Mouse (Mus musculus): ENCODE measurements at regions not wholly inside any gene's neighbourhood (a gene's known extent, or its start where the extent isn't known, plus 50 kb on each side); places are given as distances from the start of the nearest gene placed in this dataset.

DNA sequence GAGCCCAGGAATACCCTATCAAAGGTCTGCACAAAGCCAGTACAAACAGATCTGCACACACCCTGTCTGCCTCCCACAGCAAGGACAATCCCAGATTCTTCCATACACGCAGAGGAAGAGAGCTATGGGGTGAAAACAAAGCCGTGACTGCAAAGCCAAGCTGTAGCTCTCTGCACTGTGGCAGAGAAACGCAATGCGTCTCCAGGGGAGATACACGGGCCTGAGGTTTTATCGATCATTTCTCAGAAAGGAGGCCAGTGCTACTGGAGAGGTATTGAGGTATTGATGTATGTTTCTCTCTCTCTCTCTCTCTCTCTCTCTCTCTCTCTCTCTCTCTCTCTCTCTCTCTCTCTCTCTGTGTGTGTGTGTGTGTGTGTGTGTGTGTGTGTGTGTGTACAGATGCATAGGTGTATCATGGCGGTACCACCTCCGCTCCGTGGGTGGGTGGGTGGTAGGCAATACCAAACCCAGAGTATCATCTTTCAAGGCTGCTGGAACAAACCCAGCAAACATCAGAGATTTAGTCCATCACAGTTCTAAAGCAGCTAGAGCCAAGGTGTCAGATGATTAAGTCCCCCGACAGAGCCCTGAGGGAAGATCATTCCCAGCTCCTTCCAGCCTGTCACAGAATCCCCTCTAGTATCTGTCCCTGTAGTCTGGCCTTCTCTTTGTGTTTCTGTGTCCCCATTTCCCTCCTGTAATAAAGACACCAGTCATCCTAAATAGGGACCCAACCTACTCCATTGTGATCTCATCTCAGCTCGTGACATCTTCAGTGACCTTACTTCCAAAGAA is 175.0 kb downstream of the Mycn start:
- DNase-seq (ENCODE audit: low read depth, low spot score), result no peak

- DNase-seq (ENCODE audit: low read depth, low spot score), result no peak
Measured at GRCm38 (mm10) chr12:12765490-12766058, 176.1 kb downstream of the Mycn start.

DNA sequence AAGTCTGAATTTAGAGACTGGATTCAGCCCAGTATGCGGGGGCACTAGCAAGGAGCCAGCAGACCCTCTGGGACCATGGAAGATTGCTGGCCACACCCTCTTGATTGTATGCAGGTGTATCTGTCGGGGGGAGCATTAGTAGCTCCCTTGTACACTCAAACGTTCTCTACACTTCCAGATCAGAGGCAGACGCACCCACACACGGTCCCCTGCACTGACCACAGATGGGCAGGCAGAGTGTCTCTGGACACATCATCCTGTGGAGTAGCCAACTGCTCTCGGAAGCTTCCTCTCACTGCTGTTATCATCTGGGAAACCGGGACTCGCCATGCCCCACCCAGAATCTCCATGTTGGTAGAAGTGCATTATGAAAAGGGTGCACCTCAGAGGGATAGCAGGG is 176.7 kb downstream of the Mycn start:
- DNase-seq (ENCODE audit: low read depth, low spot score), result no peak

GRCm38 (mm10) chr12:12764586-12764985 is 177.1 kb downstream of the Mycn start:
- DNase-seq (ENCODE audit: low read depth, low spot score), result no peak

DNA sequence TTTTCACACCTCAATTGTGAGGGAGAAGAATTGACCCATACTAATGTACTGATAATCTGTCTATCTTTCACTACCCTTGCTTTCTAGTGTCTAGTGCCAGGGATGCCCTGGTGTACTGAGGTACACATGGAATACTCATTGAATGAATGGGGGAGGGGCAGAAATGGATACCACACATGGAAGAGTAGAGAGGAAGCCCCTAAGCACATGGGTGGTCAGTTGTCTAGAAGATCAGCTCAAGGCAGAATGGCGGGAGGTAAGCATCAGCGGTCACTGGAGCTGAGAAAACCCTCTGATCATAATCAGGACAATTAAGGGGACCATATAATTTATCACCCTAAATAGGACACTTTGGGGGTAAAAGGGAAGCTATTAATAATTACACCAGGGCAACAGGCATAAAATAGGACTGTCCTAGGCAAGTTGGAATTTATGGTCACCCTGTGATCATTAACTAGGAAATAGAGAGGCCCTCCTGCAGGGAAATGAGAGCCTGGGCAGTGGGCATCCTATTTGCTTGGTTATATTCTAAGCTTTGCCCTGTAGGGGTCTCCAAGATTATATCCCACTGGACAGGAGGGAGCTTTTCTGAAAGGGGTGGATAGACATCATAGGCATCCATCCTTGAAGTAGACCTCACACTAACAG is 185.3 kb downstream of the Mycn start:
- no peak for DNase-seq (ENCODE audit: low read depth, low spot score)

- DNase-seq (ENCODE audit: low read depth, low spot score), result no peak
Measured at GRCm38 (mm10) chr12:12753849-12754248, 187.9 kb downstream of the Mycn start.

GRCm38 (mm10) chr12:12751670-12752426 is 189.9 kb downstream of the Mycn start:
- DNase-seq (ENCODE audit: low read depth, low spot score), result no peak

- no peak for DNase-seq (ENCODE audit: low read depth, low spot score)
Measured at GRCm38 (mm10) chr12:12749690-12750089, 192.0 kb downstream of the Mycn start.

DNA sequence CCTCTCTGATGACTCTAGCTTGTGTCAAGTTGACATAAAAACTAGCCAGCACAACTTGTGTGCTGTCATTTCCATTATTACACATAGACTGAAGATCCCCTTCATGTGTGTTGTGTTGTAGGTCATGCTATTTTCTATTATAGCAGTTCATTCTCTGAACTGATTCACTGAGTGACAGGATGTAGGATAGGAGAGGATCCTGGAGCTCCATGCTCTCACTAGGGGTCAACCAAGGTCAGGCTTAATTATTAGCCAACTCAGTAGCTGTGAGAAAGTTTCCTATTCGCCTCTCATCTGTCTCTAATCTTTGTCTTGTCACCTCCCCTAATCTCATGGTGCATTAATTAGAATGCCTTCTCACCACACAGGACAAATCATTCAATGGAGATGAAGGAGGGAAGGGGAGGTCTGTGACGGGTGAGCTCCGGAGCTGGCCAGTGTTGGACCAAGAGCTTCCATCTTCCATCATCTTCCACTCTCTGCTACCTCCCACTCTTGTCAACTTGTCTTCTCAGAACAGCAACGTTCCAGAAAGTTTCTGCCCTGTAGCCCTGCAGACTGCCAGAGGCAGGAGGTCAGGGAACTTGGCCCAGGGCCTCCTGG is 194.8 kb downstream of the Mycn start:
- no peak for DNase-seq (ENCODE audit: low read depth, low spot score)

- DNase-seq (ENCODE audit: low read depth, low spot score), result no peak
Measured at GRCm38 (mm10) chr12:12744492-12744891, 197.2 kb downstream of the Mycn start.

GRCm38 (mm10) chr12:12738631-12739331 is 202.9 kb downstream of the Mycn start:
- DNase-seq (ENCODE audit: low read depth, low spot score), result no peak

GRCm38 (mm10) chr12:12725797-12726196 is 215.9 kb downstream of the Mycn start:
- DNase-seq (ENCODE audit: low read depth, low spot score), result no peak

GRCm38 (mm10) chr12:12725075-12725474 is 216.6 kb downstream of the Mycn start:
- no peak for DNase-seq (ENCODE audit: low read depth, low spot score)

GRCm38 (mm10) chr12:12723724-12724487 is 217.8 kb downstream of the Mycn start:
- no peak for DNase-seq (ENCODE audit: low read depth, low spot score)

DNA sequence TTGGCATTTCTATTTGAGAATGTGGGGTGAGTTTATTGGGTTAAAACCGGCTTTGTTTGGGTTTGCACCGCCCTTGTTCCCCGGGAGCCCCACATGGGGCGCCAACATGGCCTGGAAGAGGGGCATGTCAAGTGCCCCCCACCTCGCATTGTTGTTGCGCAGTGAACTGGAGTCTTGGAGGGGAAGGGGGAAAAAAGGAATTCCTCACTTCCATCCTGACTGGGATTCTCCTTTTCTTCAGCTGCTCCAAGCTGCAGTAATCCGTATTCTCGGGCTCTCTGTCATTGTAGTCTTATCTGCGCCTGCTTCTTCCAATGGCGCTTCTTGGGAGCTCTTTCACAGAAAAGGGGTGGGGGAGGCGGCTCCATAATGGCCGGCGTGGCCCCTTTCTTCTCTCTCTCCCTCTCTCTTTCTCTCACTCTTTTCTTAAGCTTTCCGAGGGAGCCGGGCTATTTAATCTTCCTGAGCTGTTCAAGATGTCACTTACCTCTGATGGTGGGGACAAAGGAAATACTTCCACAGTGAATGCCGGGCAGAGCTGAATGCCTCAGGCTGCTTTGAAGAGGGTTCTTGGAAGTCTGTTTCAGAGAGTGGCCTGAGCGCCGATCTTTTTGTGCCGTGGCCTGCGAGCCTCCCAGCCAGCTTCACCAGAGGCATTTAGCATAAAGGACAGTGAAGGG is 218.6 kb downstream of the Mycn start:
- no peak for DNase-seq (ENCODE audit: low read depth, low spot score)

DNA sequence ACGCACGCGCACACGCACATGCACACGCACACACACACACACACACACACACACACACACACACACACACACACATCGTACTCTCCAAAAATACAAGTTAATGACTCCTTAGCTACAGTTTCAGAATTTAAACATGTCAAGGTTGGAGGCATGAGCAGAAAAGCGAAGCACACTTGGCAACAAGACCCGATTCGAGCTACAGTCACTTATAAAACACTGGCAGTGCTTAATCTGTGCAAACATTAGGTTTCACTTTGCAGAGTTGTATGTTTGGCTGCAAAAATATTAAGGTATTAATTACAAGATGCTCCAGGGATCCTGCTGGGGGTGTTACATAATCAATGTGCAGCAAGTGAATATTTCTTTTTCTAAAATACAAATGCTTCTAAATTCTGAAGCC is 225.0 kb downstream of the Mycn start:
- no peak for DNase-seq (ENCODE audit: low read depth, low spot score)

DNA sequence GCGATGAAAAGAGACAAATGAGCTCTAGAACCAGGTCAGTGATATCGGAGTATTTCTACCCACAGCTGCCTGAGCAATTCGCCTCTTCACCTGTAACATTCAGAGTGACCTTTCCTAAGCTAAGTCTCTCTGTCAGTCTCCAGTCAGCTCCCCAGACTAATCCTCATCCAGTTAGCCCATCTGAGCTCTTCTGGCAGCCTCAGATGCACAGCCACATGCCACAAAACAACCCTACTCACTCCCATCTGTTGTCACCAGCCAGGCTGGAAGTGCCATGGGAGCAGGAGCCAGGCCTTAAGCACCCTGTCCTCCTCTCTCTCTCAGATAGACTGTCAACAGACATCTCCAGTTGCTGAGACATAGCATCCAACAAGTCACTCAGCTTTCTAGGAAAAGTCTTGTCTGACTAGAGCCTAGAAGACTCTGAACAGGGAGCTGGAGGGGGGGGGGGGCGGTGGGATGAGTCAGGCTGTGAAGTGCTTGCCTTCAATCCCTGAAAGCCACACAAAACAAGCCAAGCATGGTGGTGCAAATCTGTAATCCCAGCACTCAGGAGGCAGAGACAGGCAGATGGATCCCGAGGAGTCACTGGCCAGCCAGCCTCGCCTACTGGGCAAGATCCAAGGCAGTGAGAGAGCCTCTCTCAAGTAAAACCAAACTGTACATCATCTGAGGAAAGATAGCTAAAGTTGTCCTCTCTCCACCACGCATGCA is 225.6 kb downstream of the Mycn start:
- no peak for DNase-seq (ENCODE audit: low read depth, low spot score)

- DNase-seq (ENCODE audit: low read depth, low spot score), result no peak
Measured at GRCm38 (mm10) chr12:12715528-12715927, 226.2 kb downstream of the Mycn start.

DNA sequence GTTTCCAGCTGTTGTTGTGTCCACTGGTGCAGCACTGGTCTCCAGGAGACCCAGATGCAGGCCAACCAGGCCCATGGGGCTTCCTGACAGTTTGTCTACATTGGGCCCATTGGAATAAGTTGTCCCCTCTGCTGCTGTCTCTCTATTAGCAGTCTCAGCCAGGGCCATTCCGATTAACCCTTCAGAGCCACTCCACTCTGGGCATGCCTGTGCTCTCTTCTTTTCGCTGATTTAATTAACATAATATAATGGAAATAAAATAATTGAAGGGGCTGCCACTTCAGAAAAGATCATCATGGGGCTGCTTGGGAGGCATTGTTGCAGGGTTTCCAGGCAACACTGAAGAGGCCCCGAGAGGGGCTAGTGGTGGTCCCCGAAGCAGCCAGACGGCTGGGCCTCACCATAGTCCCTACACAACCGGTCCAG is 231.5 kb downstream of the Mycn start:
- no peak for DNase-seq (ENCODE audit: low read depth, low spot score)

Measured in WW6 (cell line).